Mouse (Mus musculus) testis, adult 2 months (tissue): ENCODE data around the gene Ccdc117.

Experiments used
- CTCF ChIP-seq: fragments of 200-500 bp; IDR thresholded peaks from 2 replicates; pipeline ENCODE4 v1.5.1; 2012; ENCODE audit warnings: low read depth, mild to moderate bottlenecking, inconsistent platforms, low read length, moderate library complexity; ENCODE audit not compliant: control insufficient read depth, insufficient read depth, insufficient replicate concordance
- POLR2A ChIP-seq: fragments of 200-500 bp; IDR thresholded peaks from 2 replicates; pipeline ENCODE4 v1.6.1; 2012; ENCODE audit warnings: low read depth, mild to moderate bottlenecking, inconsistent platforms, low read length, moderate library complexity; ENCODE audit not compliant: control insufficient read depth

GRCm38 (mm10) chr11:5526573-5527439 lies 15.2 kb downstream of the Ccdc117 start:
- TF ChIP-seq CTCF (no peak), POLR2A (no peak)
